Mouse (Mus musculus): Measurements from ENCODE around the gene Gm6899. TPM values are rescaled to one million over a fixed set of nuclear protein-coding genes. Genes with fewer than 3 reads are reported as not detected.

Gm6899 gene
- polyA plus RNA-seq, 1 experiment = not detected

DNA sequence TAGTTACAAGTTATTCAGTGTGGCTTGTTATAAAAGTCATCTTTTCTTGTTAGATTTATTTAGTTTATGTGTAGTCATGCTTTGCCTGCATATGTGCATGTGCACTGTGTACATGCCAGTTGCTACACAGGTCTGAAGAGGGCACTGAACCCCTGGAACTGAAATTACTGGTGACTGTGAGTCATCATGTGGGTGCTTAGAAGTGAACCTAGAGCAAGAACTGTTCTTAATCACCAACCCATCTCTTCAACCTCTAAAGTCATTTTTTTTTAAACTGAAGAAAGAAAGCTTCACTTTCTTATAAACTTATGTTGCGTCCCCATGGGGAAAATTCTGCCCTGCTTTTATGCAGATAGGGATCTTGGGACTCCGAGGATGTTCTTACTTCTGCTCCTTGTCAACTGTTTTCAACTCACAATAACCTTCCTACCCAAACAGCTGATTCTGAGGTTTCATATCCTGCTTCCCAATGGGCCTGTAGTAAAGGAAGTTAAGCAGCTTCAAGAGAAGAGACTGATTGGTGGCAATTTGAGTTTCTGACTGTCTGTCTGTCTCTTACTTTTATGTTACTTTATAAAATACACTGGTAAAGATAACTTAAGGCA lies 8.6 kb downstream of the Gm6899 start:
- TF ChIP-seq CTCF (IDR thresholded peaks at IDR 0.05; ENCODE audit: extremely low read depth, insufficient read length, insufficient replicate concordance, low read depth, low read length) (no peak), POLR2A (IDR thresholded peaks at IDR 0.05; ENCODE audit: low read depth, low read length) (no peak)
- no peak overlapping the region for H3K27ac ChIP-seq (ENCODE audit: insufficient read depth, low read depth, low read length)
- no peaks in the 10 kb centered on the region; the same call in 1 of the 2 replicates for H3K27me3 ChIP-seq (ENCODE audit: control insufficient read depth, insufficient read depth, low read length)
- 88% methylated on average over 2 of the region's 2 CpGs for WGBS
- no peaks in the 10 kb centered on the region for H3K4me1 ChIP-seq (ENCODE audit: control insufficient read depth, insufficient read depth, insufficient read length, low read length)
- no peak overlapping the region for H3K4me3 ChIP-seq (ENCODE audit: low read depth, low read length)
- no peaks in the 10 kb centered on the region for H3K36me3 ChIP-seq (ENCODE audit: control insufficient read depth, insufficient read depth, low read length)

DNA sequence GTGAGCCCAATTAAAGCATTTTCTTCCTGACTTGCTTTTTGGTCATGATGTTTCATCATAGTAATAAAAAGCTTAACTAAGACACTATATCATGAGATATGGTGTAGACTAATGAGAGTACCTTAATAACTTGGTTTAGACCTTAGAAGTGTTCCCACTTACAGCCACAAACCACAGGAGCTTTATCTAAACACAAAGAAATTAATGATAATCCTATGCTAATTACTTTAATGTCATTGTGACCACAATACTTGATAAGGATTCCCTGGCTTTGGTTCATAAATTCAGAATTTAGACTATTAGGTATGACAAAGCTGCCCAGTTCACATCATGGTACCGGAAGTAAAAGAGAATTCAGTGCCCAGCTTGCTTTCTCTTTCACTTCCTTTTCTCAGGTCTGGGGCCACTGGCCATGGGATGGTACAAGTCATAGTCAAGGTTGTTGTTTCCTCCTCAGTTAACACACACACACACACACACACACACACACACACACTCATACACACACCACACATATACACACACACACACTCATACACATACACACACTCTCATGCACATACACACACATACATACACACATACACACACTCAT lies 11.1 kb downstream of the Gm6899 start:
- TF ChIP-seq POLR2A (IDR thresholded peaks at IDR 0.05; ENCODE audit: low read depth, low read length) = no peak
- no peak for TF ChIP-seq CTCF (IDR thresholded peaks at IDR 0.05; ENCODE audit: extremely low read depth, insufficient read length, insufficient replicate concordance, low read depth, low read length)
- WGBS = 77% methylated on average over 1 of the region's 1 CpGs
- no peaks in the 10 kb centered on the region; the same call in 1 of the 2 replicates for H3K27me3 ChIP-seq (ENCODE audit: control insufficient read depth, insufficient read depth, low read length)
- H3K4me3 ChIP-seq (ENCODE audit: low read depth, low read length) = no peak overlapping the region
- no peaks in the 10 kb centered on the region for H3K4me1 ChIP-seq (ENCODE audit: control insufficient read depth, insufficient read depth, insufficient read length, low read length)
- H3K27ac ChIP-seq (ENCODE audit: insufficient read depth, low read depth, low read length) = no peak overlapping the region
- no peaks in the 10 kb centered on the region for H3K36me3 ChIP-seq (ENCODE audit: control insufficient read depth, insufficient read depth, low read length)

DNA sequence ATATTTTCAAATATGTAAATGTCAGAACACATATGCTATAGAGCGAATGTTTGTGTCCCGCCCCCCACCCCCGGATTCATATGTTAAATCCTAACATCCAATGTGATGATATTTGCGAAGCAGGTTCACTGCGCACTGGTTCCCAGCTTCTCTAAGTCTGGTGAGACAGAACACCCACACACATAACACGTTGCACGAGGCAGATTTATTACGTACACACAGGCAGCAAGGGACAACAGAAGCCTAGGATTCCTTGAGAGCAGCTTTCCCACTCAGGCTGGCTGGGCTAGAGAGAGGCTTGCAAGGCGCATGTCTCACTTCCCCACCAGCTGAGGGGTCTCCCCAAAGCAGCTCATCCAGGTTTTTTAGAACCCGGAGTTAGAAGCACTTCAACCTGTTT lies 15.8 kb downstream of the Gm6899 start:
- Histone ChIP-seq H3K4me3 (ENCODE audit: low read depth, low read length) (no peak overlapping the region), H3K27me3 (ENCODE audit: control insufficient read depth, insufficient read depth, low read length) (no peaks in the 10 kb centered on the region), H3K36me3 (ENCODE audit: control insufficient read depth, insufficient read depth, low read length) (no peaks in the 10 kb centered on the region), H3K4me1 (ENCODE audit: control insufficient read depth, insufficient read depth, insufficient read length, low read length) (no peaks in the 10 kb centered on the region), H3K27ac (ENCODE audit: insufficient read depth, low read depth, low read length) (no peak overlapping the region)
- 69% methylated on average over 10 of the region's 10 CpGs for WGBS
- TF ChIP-seq POLR2A (IDR thresholded peaks at IDR 0.05; ENCODE audit: low read depth, low read length) (no peak), CTCF (IDR thresholded peaks at IDR 0.05; ENCODE audit: extremely low read depth, insufficient read length, insufficient replicate concordance, low read depth, low read length) (no peak)

DNA sequence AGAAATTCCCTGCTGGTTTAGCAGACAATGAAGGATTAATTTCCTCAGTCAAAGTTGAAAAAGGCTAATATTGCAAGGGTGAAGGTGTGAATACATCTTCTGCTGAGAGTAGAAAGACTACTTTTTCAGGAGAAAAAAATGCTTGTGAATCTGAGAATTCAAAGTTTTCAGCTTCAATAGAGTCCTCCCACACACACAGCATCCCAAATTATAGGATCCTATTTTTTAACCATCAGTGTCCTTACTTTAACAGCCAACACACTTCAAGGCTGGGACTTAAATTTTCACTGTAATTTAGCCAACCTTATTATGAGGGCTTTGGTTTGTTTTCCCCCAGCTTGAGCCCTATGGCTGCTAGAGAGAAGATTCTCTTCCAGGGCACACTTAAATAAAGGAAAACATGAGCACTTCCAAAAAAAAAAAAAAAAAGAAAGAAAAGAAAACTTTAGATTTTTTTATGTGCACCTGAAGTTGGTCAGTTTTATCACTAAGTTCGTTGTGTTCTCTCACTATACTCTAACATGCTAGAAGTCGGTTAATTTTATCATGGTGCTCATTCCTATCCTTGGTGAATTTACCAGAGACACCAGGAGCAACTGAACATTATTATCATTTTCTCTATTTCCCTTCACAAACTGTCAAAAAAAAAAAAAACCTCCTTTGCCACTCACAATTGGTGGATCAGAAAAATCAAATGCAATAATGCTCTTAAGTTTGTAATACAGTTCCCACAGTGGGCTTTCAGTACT lies 25.6 kb downstream of the Gm6899 start:
- H3K4me1 ChIP-seq (ENCODE audit: control insufficient read depth, insufficient read depth, insufficient read length, low read length) = no peaks in the 10 kb centered on the region
- no peak overlapping the region for H3K27ac ChIP-seq (ENCODE audit: insufficient read depth, low read depth, low read length)
- H3K4me3 ChIP-seq (ENCODE audit: low read depth, low read length) = no peak overlapping the region
- H3K27me3 ChIP-seq (ENCODE audit: control insufficient read depth, insufficient read depth, low read length) = no peaks in the 10 kb centered on the region
- H3K36me3 ChIP-seq (ENCODE audit: control insufficient read depth, insufficient read depth, low read length) = no peaks in the 10 kb centered on the region
- no peak for TF ChIP-seq CTCF (IDR thresholded peaks at IDR 0.05; ENCODE audit: extremely low read depth, insufficient read length, insufficient replicate concordance, low read depth, low read length)
- no peak for TF ChIP-seq POLR2A (IDR thresholded peaks at IDR 0.05; ENCODE audit: low read depth, low read length)
- 87% methylated on average over 2 of the region's 2 CpGs for WGBS

DNA sequence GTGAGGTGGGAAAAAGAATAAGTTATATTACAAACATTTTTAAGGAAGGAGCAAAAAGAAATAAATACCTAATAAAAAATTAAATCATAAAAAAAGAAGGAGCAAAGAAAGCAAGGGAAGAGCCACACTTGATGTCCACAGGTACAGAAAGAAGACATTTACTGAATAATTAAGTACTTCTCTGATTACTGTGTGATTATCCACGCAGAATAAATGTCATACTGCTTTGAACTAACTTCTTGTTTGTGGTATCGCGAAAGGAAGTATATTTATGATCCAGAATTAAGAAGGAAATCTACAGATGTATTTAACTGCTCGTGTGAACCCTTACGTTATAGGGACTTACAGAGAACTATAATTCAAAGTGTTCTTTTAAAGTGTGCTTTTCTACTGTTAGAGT lies 29.7 kb downstream of the Gm6899 start:
- H3K4me3 ChIP-seq (ENCODE audit: low read depth, low read length) = no peak overlapping the region
- 78% methylated on average over 5 of the region's 5 CpGs for WGBS
- no peaks in the 10 kb centered on the region for H3K36me3 ChIP-seq (ENCODE audit: control insufficient read depth, insufficient read depth, low read length)
- no peaks in the 10 kb centered on the region for H3K4me1 ChIP-seq (ENCODE audit: control insufficient read depth, insufficient read depth, insufficient read length, low read length)
- no peaks in the 10 kb centered on the region for H3K27me3 ChIP-seq (ENCODE audit: control insufficient read depth, insufficient read depth, low read length)
- H3K27ac ChIP-seq (ENCODE audit: insufficient read depth, low read depth, low read length) = no peak overlapping the region
- TF ChIP-seq CTCF (IDR thresholded peaks at IDR 0.05; ENCODE audit: extremely low read depth, insufficient read length, insufficient replicate concordance, low read depth, low read length) = no peak
- TF ChIP-seq POLR2A (IDR thresholded peaks at IDR 0.05; ENCODE audit: low read depth, low read length) = no peak

DNA sequence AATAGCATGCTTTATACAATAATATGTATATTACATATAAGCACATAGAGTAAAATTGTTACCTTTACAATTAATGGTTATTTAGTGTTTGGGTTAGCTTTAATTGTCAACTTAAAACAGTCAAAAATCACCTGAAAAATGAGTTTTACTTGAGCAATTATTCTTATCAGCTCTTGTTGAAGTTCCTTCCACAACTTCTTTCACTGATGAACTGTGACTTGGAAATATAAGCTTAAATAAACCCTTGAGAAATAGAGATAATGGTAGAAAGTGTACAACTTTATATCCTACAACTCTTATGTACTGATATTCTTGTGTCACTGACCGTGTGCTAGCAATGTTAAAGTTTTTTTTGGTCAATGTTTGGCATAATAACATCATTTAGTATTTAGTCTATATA lies 43.2 kb downstream of the Gm6899 start:
- H3K4me3 ChIP-seq (ENCODE audit: low read depth, low read length) = no peak overlapping the region
- no peak overlapping the region for H3K27ac ChIP-seq (ENCODE audit: insufficient read depth, low read depth, low read length)
- no peak for TF ChIP-seq POLR2A (IDR thresholded peaks at IDR 0.05; ENCODE audit: low read depth, low read length)
- no peak for TF ChIP-seq CTCF (IDR thresholded peaks at IDR 0.05; ENCODE audit: extremely low read depth, insufficient read length, insufficient replicate concordance, low read depth, low read length)
- 63% methylated on average over 1 of the region's 1 CpGs for WGBS
- no peaks in the 10 kb centered on the region for H3K4me1 ChIP-seq (ENCODE audit: control insufficient read depth, insufficient read depth, insufficient read length, low read length)
- no peaks in the 10 kb centered on the region for H3K36me3 ChIP-seq (ENCODE audit: control insufficient read depth, insufficient read depth, low read length)
- H3K27me3 ChIP-seq (ENCODE audit: control insufficient read depth, insufficient read depth, low read length) = no peaks in the 10 kb centered on the region

DNA sequence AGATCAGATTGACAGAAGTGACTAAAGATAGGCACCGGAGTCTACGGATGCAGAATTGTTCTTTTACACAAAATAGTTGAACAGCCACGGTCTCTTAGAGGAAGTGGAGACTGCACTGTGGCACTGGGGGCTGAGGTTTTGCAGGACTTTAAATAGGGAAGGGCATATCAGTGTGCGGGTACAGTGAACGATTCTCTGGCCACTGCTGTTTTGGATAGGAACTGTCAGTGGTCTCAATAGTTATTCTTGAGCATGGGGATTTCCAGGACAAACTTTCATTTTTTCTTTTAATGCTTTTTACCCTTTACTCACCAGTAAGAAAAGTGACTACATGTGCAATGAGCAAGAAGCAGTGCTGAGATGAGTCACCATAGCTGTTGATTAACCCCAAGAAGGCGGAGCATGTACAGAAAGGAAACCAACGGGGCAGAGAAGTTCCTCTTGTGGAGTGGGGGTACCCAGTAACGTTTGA lies 47.3 kb downstream of the Gm6899 start:
- TF ChIP-seq CTCF (IDR thresholded peaks at IDR 0.05; ENCODE audit: extremely low read depth, insufficient read length, insufficient replicate concordance, low read depth, low read length) (no peak), POLR2A (IDR thresholded peaks at IDR 0.05; ENCODE audit: low read depth, low read length) (no peak)
- no peak overlapping the region for H3K4me3 ChIP-seq (ENCODE audit: low read depth, low read length)
- H3K27me3 ChIP-seq (ENCODE audit: control insufficient read depth, insufficient read depth, low read length) = no peaks in the 10 kb centered on the region
- no peaks in the 10 kb centered on the region for H3K4me1 ChIP-seq (ENCODE audit: control insufficient read depth, insufficient read depth, insufficient read length, low read length)
- H3K27ac ChIP-seq (ENCODE audit: insufficient read depth, low read depth, low read length) = no peak overlapping the region
- 45% methylated on average over 8 of the region's 8 CpGs for WGBS
- no peaks in the 10 kb centered on the region for H3K36me3 ChIP-seq (ENCODE audit: control insufficient read depth, insufficient read depth, low read length)

All from small intestine, adult 2 months (tissue).